Mouse (Mus musculus) forebrain, postnatal 0 days (tissue): ENCODE measurements at regions not wholly inside any gene's neighbourhood (a gene's known extent, or its start where the extent isn't known, plus 50 kb on each side); places are given as distances from the start of the nearest gene placed in this dataset.

Source experiments
- ATAC-seq: fragments of 200-750 bp; cut with Nextera tagmentation; 2 replicates; pipeline ENCODE4 v1.8.0; 2017; ENCODE audit warnings: mild to moderate bottlenecking, moderate library complexity
- DNase-seq: peaks from one replicate; pipeline ENCODE4 v3.0.0-alpha.2; 2015
- H3K27ac ChIP-seq: fragments of 300-500 bp; sonication (generic); 2 replicates; pipeline ENCODE4 v1.5.1; 2014; ENCODE audit warnings: low read depth, mild to moderate bottlenecking, antibody characterized with exemption, low read length, moderate library complexity, mixed read lengths
- H3K27me3 ChIP-seq: fragments of 300-500 bp; sonication (generic); 2 replicates; pipeline ENCODE4 v1.6.1; 2014; ENCODE audit warnings: mild to moderate bottlenecking, low read length, mixed read lengths; ENCODE audit not compliant: insufficient read depth
- H3K36me3 ChIP-seq: fragments of 300-500 bp; sonication (generic); 2 replicates; pipeline ENCODE4 v1.6.1; 2014; ENCODE audit warnings: mild to moderate bottlenecking, moderate library complexity; ENCODE audit not compliant: insufficient read depth
- H3K4me1 ChIP-seq: fragments of 300-500 bp; sonication (generic); 2 replicates; pipeline ENCODE4 v1.6.1; 2014; ENCODE audit warnings: antibody characterized with exemption; ENCODE audit not compliant: insufficient read depth
- H3K4me2 ChIP-seq: fragments of 300-500 bp; sonication (generic); 2 replicates; pipeline ENCODE4 v1.6.1; 2014; ENCODE audit warnings: low read depth, mild to moderate bottlenecking, moderate library complexity
- H3K4me3 ChIP-seq: fragments of 300-500 bp; sonication (generic); 2 replicates; pipeline ENCODE4 v1.5.1; 2014; ENCODE audit warnings: low read depth, low read length, mixed read lengths
- H3K9ac ChIP-seq: fragments of 300-500 bp; sonication (generic); 2 replicates; pipeline ENCODE4 v1.6.1; 2014; ENCODE audit warnings: mild to moderate bottlenecking
- H3K9me3 ChIP-seq: fragments of 300-500 bp; sonication (generic); 2 replicates; pipeline ENCODE4 v1.6.1; 2016; ENCODE audit warnings: low read length
- CTCF ChIP-seq: sonication (generic); IDR thresholded peaks from 2 replicates; pipeline ENCODE4 v1.5.1; 2016; ENCODE audit warnings: antibody characterized with exemption, control low read depth, low read depth
- WGBS: fragments of 180-500 bp; shearing (Covaris S2); extraction: QIAGEN DNeasy Blood & Tissue Kit; methylation state at CpG from one replicate; pipeline ENCODE4 v1.1.7; 2014; 5-methylcytosine and 5-hydroxymethylcytosine counted together

DNA sequence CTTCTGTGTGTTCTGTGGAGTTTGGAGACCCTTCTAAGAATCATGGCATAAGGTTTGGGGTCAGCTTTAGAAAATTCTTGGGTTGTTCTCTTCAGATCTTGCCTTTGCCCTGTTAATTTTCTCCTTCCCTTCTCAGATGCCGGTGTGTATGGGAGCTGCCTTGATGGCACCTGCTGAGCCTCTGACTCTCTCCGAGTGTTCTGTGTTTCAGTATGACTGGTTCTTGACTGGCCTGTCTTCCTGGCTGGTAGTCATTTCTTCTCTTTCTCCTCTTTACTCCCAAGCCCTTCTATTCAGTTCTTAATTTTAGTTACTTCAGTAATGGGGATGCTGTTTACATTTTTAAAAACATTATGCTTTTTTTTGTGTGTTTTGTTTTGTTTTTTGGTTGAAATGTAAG lies 152.1 kb upstream of the Ubr2 start:
- WGBS, result 57% methylated on average over 2 of the region's 2 CpGs
- no peaks in the 10 kb centered on the region for H3K27me3 ChIP-seq
- ATAC-seq (no peak), DNase-seq (no peak)
- no peak overlapping the region for H3K4me3 ChIP-seq
- no peaks in the 10 kb centered on the region for H3K36me3 ChIP-seq
- no peaks in the 10 kb centered on the region for H3K9me3 ChIP-seq
- no peak overlapping the region for H3K9ac ChIP-seq
- no peak overlapping the region for H3K4me2 ChIP-seq
- H3K4me1 ChIP-seq, result no peaks in the 10 kb centered on the region
- TF ChIP-seq CTCF, result no peak
- no peak overlapping the region for H3K27ac ChIP-seq

DNA sequence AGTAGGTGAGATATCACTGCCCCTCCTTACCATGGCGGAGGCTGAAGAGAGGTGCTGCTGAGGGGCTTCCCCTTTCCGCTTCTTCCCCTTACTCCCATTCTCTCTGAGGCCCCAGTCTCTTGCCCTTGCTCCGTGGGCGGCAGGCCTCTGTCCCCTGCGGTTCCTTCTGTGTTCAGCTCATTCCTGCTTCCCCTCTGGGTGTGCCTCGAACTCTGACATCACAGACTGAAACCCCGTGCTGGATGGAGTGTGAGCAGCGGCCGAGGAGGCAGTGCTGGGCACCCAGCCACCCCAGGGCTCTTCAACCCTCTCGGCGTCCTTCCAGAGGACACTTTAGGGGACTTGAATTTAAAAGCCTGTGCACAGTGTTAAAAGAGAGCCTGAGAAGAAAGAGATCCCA lies 145.9 kb upstream of the Ubr2 start:
- Histone ChIP-seq H3K4me3 (no peak overlapping the region), H3K4me1 (0 out of 2 replicates have a peak, but pooled peaks cover 3% of the 10 kb centered on the region)

DNA sequence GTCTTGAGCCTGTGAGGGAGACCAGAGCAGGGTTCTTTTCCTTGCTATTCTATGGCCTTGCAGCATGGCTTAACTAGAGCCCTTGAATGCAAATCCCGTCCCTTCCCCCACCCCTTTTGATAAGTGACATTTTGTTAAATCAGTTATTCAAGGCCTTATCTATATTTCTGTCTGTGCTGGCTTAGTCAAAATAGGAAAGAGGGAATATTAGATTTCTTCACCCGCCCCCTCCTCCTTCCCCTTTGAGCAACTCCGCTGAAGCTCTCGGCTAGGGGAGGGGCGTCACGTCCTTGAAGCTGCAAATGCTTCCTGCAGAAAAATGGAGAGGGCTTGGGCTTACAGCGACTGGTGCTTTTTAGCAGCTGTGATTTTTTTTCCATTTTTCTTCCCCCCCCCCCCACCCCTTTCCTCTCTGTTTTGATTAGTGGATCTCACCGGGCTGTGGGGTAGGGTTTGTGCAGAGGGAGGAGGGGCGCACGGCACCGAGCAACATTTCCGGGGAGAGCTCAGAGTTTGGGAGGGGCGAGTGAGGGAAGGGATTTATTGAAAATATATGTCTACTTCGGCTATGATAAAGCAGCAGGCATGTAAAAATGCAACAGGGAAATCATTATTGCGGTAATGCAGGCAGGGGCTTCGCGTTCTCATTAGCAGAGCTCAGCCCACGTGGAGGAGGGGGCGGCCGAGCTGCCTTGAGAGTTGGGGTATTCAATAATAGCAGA lies 141.4 kb upstream of the Ubr2 start:
- Histone ChIP-seq H3K9me3 (no peaks in the 10 kb centered on the region), H3K9ac (peak overlapping the region; percentile 58), H3K27me3 (no peaks in the 10 kb centered on the region), H3K4me3 (peak overlapping the region; percentile 37), H3K36me3 (no peaks in the 10 kb centered on the region; the same call in 1 of the 2 replicates), H3K4me1 (peaks cover 12% of the 10 kb centered on the region), H3K27ac (peak overlapping the region; percentile 86), H3K4me2 (peak overlapping the region; percentile 54)
- DNase-seq (peak; percentile 76), ATAC-seq (peak; percentile 89)
- WGBS, result 19% methylated on average over 20 of the region's 20 CpGs
- no peak for TF ChIP-seq CTCF

More for the DNA sequence above, 145.9 kb upstream of the Ubr2 start:
- WGBS, result 84% methylated on average over 11 of the region's 11 CpGs
- Histone ChIP-seq H3K27ac (no peak overlapping the region), H3K27me3 (no peaks in the 10 kb centered on the region), H3K9me3 (no peaks in the 10 kb centered on the region), H3K36me3 (no peaks in the 10 kb centered on the region; the same call in 1 of the 2 replicates), H3K4me2 (no peak overlapping the region), H3K9ac (no peak overlapping the region)
- no peak for ATAC-seq
- no peak for DNase-seq
- no peak for TF ChIP-seq CTCF

GRCm38 (mm10) chr17:47151193-47151556 lies 140.8 kb upstream of the Ubr2 start:
- TF ChIP-seq CTCF, result no peak
- ATAC-seq (no peak), DNase-seq (no peak)
- WGBS, result 52% methylated on average over 5 of the region's 5 CpGs
- Histone ChIP-seq H3K4me2 (peak overlapping the region; percentile 54), H3K27ac (peak overlapping the region; percentile 86), H3K9ac (peak overlapping the region; percentile 58), H3K27me3 (no peaks in the 10 kb centered on the region), H3K36me3 (no peaks in the 10 kb centered on the region; the same call in 1 of the 2 replicates), H3K4me1 (peaks cover 12% of the 10 kb centered on the region), H3K9me3 (no peaks in the 10 kb centered on the region), H3K4me3 (peak overlapping the region; percentile 37)

- Histone ChIP-seq H3K9me3 (no peaks in the 10 kb centered on the region), H3K9ac (0 out of 2 replicates have a peak overlapping the region, but pooled peaks have one; percentile 58), H3K4me2 (peak overlapping the region; percentile 54; the same call in 1 of the 2 replicates), H3K4me1 (peaks cover 12% of the 10 kb centered on the region), H3K36me3 (no peaks in the 10 kb centered on the region; the same call in 1 of the 2 replicates), H3K27ac (peak overlapping the region; percentile 86), H3K27me3 (no peaks in the 10 kb centered on the region), H3K4me3 (no peak overlapping the region)
- no peak for TF ChIP-seq CTCF
- 85% methylated on average over 6 of the region's 6 CpGs for WGBS
- DNase-seq (no peak), ATAC-seq (no peak)
Measured at GRCm38 (mm10) chr17:47150636-47151035, 140.3 kb upstream of the Ubr2 start.

- Histone ChIP-seq H3K4me3 (no peak overlapping the region), H3K27me3 (no peaks in the 10 kb centered on the region), H3K9me3 (no peaks in the 10 kb centered on the region), H3K27ac (no peak overlapping the region), H3K4me1 (peaks cover 14% of the 10 kb centered on the region), H3K36me3 (no peaks in the 10 kb centered on the region), H3K4me2 (no peak overlapping the region), H3K9ac (no peak overlapping the region)
- DNase-seq (no peak), ATAC-seq (no peak)
- 90% methylated on average over 13 of the region's 13 CpGs for WGBS
- no peak for TF ChIP-seq CTCF
Measured at GRCm38 (mm10) chr17:47149662-47150061, 139.3 kb upstream of the Ubr2 start.

- DNase-seq (no peak), ATAC-seq (no peak)
- peaks cover 19% of the 10 kb centered on the region for H3K4me1 ChIP-seq
- no peak overlapping the region for H3K27ac ChIP-seq
- no peak overlapping the region for H3K4me2 ChIP-seq
- no peaks in the 10 kb centered on the region for H3K9me3 ChIP-seq
- H3K27me3 ChIP-seq, result no peaks in the 10 kb centered on the region
- TF ChIP-seq CTCF, result no peak
- H3K36me3 ChIP-seq, result no peaks in the 10 kb centered on the region
- 93% methylated on average over 9 of the region's 9 CpGs for WGBS
- no peak overlapping the region for H3K9ac ChIP-seq
- H3K4me3 ChIP-seq, result no peak overlapping the region
Measured at GRCm38 (mm10) chr17:47149158-47149557, 138.8 kb upstream of the Ubr2 start.
